26 mouse cellular contexts compared by ENCODE assay signal in the genomic region with DNA sequence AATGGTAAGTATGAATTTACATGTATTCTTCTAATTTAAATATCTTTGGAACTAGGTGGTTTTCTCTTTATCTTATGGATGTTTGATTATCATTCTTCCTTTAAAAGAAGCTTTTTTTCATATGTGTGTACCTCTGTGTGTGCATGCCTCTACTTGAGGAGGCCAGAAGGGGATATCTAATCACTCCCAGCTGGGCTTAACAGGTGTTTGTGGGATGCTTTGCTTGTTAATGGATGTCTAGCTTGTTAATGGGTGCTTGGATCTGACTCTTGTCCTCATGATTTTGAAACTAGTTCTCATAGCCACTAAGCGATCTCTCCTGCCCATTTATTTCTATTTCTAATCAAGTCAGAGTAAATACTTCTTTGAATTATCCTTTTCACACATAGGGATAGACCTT.
"Had no signal": no experiment of that assay in that cellular context is flagged by ENCODE, and none has a peak within 500 bp of the region (broad histone marks: within the 10 kb centered on the region; RNA-seq: fewer than 3 reads in every experiment).

No protein-coding gene starts in this region.

- H3K27me3 ChIP-seq: embryonic facial prominence, embryonic 12.5 days; embryonic facial prominence, embryonic 13.5 days; embryonic facial prominence, embryonic 15.5 days; forebrain, embryonic 13.5 days; forebrain, embryonic 15.5 days had no signal

- DNase-seq: cerebellum, adult 8-10 months; cerebellum, adult 9-10 months; cerebellum, adult 9-11 months; cerebellum, postnatal 10 days; cerebellum, postnatal 14 days; cerebellum, postnatal 25 days; cerebellum, postnatal 36 days; embryo, embryonic 11 days; forebrain, postnatal 0 days; gastrocnemius, adult 2 months; gastrocnemius, postnatal 10 days; gastrocnemius, postnatal 14 days; gastrocnemius, postnatal 25 days; gastrocnemius, postnatal 36 days; heart, adult 11 months; heart, adult 18-20 months; heart, adult 2 months had no signal

- H3K4me2 ChIP-seq: embryonic facial prominence, embryonic 12.5 days; embryonic facial prominence, embryonic 13.5 days; embryonic facial prominence, embryonic 15.5 days; forebrain, embryonic 12.5 days; forebrain, embryonic 13.5 days; forebrain, embryonic 15.5 days had no signal

- H3K4me3 ChIP-seq: embryonic facial prominence, embryonic 10.5 days; embryonic facial prominence, embryonic 12.5 days; embryonic facial prominence, embryonic 13.5 days; embryonic facial prominence, embryonic 15.5 days; erythroblast, embryonic 14.5 days; forebrain, embryonic 10.5 days; forebrain, embryonic 12.5 days; forebrain, embryonic 13.5 days; forebrain, embryonic 15.5 days; gastrocnemius, adult 2 months; heart, adult 2 months had no signal

- H3K36me3 ChIP-seq: embryonic facial prominence, embryonic 10.5 days; embryonic facial prominence, embryonic 12.5 days; embryonic facial prominence, embryonic 13.5 days; embryonic facial prominence, embryonic 15.5 days; forebrain, embryonic 10.5 days; forebrain, embryonic 12.5 days; forebrain, embryonic 15.5 days had no signal
